Mouse (Mus musculus) stomach, embryonic 14.5 days (tissue): ENCODE data around the gene Dst. TPM values are rescaled to one million over a fixed set of nuclear protein-coding genes. Genes with fewer than 3 reads are reported as not detected.

ENCODE experiments used
- ATAC-seq: fragments of 200-750 bp; cut with Nextera tagmentation; 2 replicates; pipeline ENCODE4 v1.8.0; 2017; ENCODE audit warnings: low read depth, moderate TSS enrichment; ENCODE audit not compliant: insufficient number of reproducible peaks, insufficient read depth, low FRiP score
- H3K27ac ChIP-seq: fragments of 300-500 bp; sonication (generic); 2 replicates; pipeline ENCODE4 v1.5.1; 2014; ENCODE audit warnings: mild to moderate bottlenecking, low read length, moderate library complexity, mixed read lengths
- H3K27me3 ChIP-seq: fragments of 300-500 bp; sonication (generic); 2 replicates; pipeline ENCODE4 v1.6.1; 2014; ENCODE audit warnings: low read length, control low read depth, mixed read lengths; ENCODE audit not compliant: control insufficient read depth, insufficient read depth
- H3K36me3 ChIP-seq: fragments of 300-500 bp; sonication (generic); 2 replicates; pipeline ENCODE4 v1.6.1; 2014; ENCODE audit warnings: mild to moderate bottlenecking, control low read depth, low read length, moderate library complexity, mixed read lengths; ENCODE audit not compliant: control insufficient read depth, insufficient read depth
- H3K4me1 ChIP-seq: fragments of 300-500 bp; sonication (generic); 2 replicates; pipeline ENCODE4 v1.6.1; 2014; ENCODE audit warnings: low read length, control low read depth, mixed read lengths; ENCODE audit not compliant: control insufficient read depth, insufficient read depth
- H3K4me2 ChIP-seq: fragments of 300-500 bp; sonication (generic); replicated peaks from 2 replicates; pipeline ENCODE4 v1.6.1; 2014; ENCODE audit warnings: low read depth, low read length, control low read depth
- H3K4me3 ChIP-seq: fragments of 300-500 bp; sonication (generic); 2 replicates; pipeline ENCODE4 v1.5.1; 2014; ENCODE audit warnings: low read depth, low read length, control low read depth
- H3K9ac ChIP-seq: fragments of 300-500 bp; sonication (generic); replicated peaks from 2 replicates; pipeline ENCODE4 v1.6.1; 2014; ENCODE audit warnings: low read depth, mild to moderate bottlenecking, control low read depth, low read length, moderate library complexity, mixed read lengths
- H3K9me3 ChIP-seq: fragments of 300-500 bp; sonication (generic); 2 replicates; pipeline ENCODE4 v1.6.1; 2016; ENCODE audit warnings: low read depth, low read length, control low read depth; ENCODE audit not compliant: control insufficient read depth
- WGBS: fragments of 180-500 bp; shearing (Covaris S2); extraction: QIAGEN DNeasy Blood & Tissue Kit; methylation state at CpG from one replicate; pipeline ENCODE4 v1.1.7; 2014; 5-methylcytosine and 5-hydroxymethylcytosine counted together
- polyA plus RNA-seq: library from polyadenylated mRNA; unstranded; fragments of >200 nt; fragmentation: Nextera tagmentation; extraction: Ambion mirVana; gene quantifications from 2 replicates; pipeline ENCODE4 v1.2.1, GENCODE M21; 2014

Dst gene
- polyA plus RNA-seq, 1 experiment from 2014 or later: 42.0 TPM

DNA sequence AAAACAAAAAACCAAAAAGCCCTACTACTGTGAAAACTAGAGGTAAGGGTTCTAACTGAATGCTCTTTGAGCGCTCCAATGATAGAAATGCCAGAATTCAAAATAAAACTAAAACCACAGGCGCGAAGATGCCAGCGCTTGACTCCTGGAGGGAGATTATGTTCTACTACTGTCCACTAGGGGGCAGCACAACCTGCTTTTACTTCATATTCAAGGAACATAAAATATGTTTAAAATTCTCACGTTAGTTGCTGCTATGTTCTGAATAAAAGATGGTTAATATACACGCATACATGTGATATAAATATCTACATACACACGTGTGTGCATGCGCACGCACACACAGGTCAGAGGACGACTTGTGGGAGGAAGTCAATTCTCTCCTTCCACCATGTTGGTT, 15.2 kb upstream of the Dst start:
- no peak overlapping the region for H3K4me3 ChIP-seq
- H3K36me3 ChIP-seq: no peaks in the 10 kb centered on the region
- H3K27me3 ChIP-seq: no peaks in the 10 kb centered on the region
- H3K27ac ChIP-seq: no peak overlapping the region
- H3K9ac ChIP-seq: no peak overlapping the region
- no peaks in the 10 kb centered on the region for H3K4me1 ChIP-seq
- WGBS: 62% methylated on average over 10 of the region's 10 CpGs
- H3K9me3 ChIP-seq: no peaks in the 10 kb centered on the region
- ATAC-seq: no peak
- H3K4me2 ChIP-seq: no peak overlapping the region

DNA sequence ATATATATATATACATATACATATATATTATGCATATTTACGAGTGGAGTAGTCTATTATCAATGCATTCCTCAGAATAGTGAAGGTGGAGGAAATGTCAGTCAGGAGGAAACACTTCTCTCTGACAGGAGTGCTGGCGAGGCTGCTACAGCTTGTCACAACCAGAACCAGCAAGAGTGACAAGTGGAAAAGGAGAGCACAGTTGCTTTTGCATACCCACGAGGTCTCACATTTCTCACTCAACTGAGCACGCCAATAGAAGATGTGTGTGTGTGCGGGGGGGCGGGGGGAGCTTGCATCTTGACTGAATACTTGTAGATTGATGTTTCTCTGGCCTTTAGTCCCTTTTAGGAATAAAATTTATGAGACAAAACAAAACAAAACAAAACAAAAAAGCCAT, 11.9 kb upstream of the Dst start:
- Histone ChIP-seq H3K27me3 (no peaks in the 10 kb centered on the region), H3K36me3 (no peaks in the 10 kb centered on the region), H3K9ac (no peak overlapping the region), H3K4me2 (no peak overlapping the region), H3K9me3 (no peaks in the 10 kb centered on the region), H3K27ac (no peak overlapping the region), H3K4me3 (no peak overlapping the region), H3K4me1 (no peaks in the 10 kb centered on the region)
- 78% methylated on average over 6 of the region's 6 CpGs for WGBS
- ATAC-seq: no peak

DNA sequence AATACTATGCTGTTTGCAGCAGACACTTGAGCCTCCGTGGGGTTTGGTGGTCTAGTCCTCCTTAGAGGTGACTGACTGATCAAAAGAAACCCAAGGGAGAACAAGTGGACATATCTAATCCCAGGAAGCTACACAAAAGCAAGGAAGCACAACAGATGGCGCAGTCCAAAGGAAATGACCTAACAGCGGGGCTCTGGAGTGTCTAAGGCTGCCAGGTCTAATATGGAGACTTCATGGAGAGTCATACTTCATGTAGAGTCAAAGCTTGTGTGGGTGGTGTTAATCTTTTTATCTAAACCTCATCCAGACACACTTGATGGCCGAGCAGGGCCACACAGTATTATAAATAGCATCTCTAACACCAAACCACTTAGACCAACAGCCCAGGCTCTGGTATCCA, 11.4 kb upstream of the Dst start:
- Histone ChIP-seq H3K27ac (no peak overlapping the region), H3K4me1 (no peaks in the 10 kb centered on the region), H3K9me3 (no peaks in the 10 kb centered on the region), H3K36me3 (no peaks in the 10 kb centered on the region), H3K9ac (no peak overlapping the region), H3K27me3 (no peaks in the 10 kb centered on the region), H3K4me2 (no peak overlapping the region), H3K4me3 (no peak overlapping the region)
- 73% methylated on average over 4 of the region's 4 CpGs for WGBS
- ATAC-seq: no peak

DNA sequence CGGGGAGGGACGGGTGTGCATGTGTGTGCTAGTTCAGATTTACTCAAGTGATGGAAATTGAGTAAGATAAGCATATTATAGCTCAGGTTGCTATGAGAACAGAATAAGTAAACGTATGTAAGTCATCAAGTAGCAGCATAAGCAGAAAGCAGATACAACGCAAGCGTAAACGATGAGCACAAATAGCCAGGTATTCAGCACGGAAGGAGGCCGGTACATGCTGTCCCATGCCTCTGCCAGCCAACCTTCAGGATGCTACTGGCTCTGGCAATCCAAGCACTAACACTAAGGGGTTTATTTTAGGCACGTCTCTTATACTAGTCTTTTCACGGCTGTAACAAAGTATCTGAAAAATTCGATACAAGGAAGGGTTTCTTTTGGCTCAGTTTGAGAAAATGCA, 10.6 kb upstream of the Dst start:
- Histone ChIP-seq H3K4me2 (no peak overlapping the region), H3K27me3 (no peaks in the 10 kb centered on the region), H3K27ac (no peak overlapping the region), H3K4me1 (no peaks in the 10 kb centered on the region), H3K9ac (no peak overlapping the region), H3K9me3 (no peaks in the 10 kb centered on the region), H3K36me3 (no peaks in the 10 kb centered on the region), H3K4me3 (no peak overlapping the region)
- no peak for ATAC-seq
- 81% methylated on average over 11 of the region's 11 CpGs for WGBS

DNA sequence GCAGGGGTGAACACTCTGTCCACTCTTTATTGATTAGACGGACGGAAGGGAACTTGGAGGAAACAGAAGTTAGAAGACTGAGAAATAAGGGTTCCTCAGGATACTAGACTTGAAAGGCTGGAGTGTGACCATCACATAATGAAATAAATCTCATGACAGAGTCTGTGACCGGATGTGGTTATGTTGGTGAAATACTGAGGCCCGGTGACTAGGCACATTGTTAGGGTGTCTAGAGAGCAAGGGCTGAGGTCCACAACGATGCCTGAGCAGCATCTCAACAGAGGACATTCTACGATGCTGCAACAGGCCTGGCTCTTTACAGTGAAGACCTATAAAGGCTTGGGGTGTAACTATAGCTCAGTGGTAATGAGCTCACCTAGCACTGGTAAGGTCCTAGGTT, 9.7 kb upstream of the Dst start:
- WGBS: 91% methylated on average over 6 of the region's 6 CpGs
- ATAC-seq: no peak
- H3K4me2 ChIP-seq: no peak overlapping the region

DNA sequence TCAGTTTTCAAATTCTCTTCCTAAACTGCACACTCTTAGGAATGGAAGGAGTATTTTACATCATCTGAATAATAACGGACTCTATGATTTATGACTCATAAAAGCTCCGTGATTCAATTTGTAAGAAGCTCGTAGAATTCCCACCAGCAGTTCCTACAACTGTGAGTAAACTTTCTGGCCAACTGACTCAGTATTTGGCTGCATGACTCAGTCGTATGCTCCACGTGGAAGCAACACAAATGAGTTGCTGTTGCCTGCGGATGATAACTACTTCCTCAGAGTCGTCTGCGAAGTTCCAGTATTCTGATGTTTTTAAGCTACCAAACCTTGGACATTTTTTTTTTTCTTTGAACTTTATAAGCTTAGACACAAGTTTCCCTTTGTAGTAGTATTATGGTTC, 7.8 kb upstream of the Dst start:
- 70% methylated on average over 8 of the region's 8 CpGs for WGBS

More for the DNA sequence above, 9.7 kb upstream of the Dst start:
- no peak overlapping the region for H3K4me3 ChIP-seq
- H3K36me3 ChIP-seq: no peaks in the 10 kb centered on the region
- H3K27ac ChIP-seq: no peak overlapping the region
- H3K27me3 ChIP-seq: no peaks in the 10 kb centered on the region
- H3K4me1 ChIP-seq: no peaks in the 10 kb centered on the region
- no peak overlapping the region for H3K9ac ChIP-seq
- no peaks in the 10 kb centered on the region for H3K9me3 ChIP-seq

DNA sequence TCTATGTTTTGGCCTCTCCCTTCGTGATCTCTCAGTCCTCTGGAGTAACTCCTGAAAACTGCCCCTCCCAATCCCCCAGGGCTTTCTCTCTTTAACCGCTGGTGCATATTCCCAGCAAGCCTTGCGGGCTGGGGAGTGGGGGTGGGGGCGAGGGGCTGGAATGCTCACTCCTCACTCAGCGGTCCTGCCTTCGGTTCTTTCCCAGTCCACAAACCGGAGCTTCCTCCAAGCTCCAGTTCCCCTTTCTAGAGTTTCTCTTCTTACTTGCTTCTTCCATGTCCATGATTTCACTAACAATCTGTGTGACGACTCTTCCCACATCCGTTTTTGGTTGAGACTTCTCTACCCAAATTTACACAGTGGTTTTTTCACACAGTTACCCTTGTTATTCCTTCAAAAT, 4.4 kb upstream of the Dst start:
- Histone ChIP-seq H3K36me3 (no peaks in the 10 kb centered on the region), H3K4me1 (0 out of 2 replicates have a peak, but pooled peaks cover 2% of the 10 kb centered on the region), H3K4me2 (0 out of 2 replicates have a peak overlapping the region, but pooled peaks have one; percentile 10), H3K4me3 (no peak overlapping the region), H3K27ac (no peak overlapping the region), H3K27me3 (peaks cover 6% of the 10 kb centered on the region; the same call in 1 of the 2 replicates), H3K9me3 (no peaks in the 10 kb centered on the region), H3K9ac (no peak overlapping the region)
- no peak for ATAC-seq
- WGBS: 28% methylated on average over 9 of the region's 9 CpGs

More for the DNA sequence above, 7.8 kb upstream of the Dst start:
- no peaks in the 10 kb centered on the region for H3K36me3 ChIP-seq
- H3K4me2 ChIP-seq: no peak overlapping the region
- ATAC-seq: no peak
- H3K4me1 ChIP-seq: no peaks in the 10 kb centered on the region
- H3K4me3 ChIP-seq: no peak overlapping the region
- H3K9me3 ChIP-seq: no peaks in the 10 kb centered on the region
- no peak overlapping the region for H3K9ac ChIP-seq
- H3K27me3 ChIP-seq: no peaks in the 10 kb centered on the region
- H3K27ac ChIP-seq: no peak overlapping the region

DNA sequence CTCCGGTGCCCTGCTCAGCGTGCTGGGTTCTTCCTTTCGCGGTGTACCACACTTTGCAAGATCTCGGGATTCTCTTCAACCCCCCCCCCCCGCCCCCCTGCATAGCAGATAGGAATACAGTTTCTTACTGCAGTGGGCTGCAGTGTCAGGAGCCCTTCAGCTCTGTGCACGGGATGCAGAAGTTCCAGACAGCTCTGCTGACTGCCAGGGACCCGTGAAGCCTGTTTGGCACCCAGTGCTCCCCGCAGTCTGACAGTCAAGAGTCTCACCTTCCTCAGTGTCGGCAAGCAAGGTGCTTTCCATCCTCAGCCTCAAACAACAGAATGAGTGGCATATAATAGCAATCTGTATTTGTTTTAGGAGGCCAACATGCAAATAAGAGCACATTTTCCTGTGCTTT, 1.8 kb upstream of the Dst start:
- peaks cover 6% of the 10 kb centered on the region; the same call in 1 of the 2 replicates for H3K27me3 ChIP-seq
- H3K4me1 ChIP-seq: 0 out of 2 replicates have a peak, but pooled peaks cover 5% of the 10 kb centered on the region
- no peak overlapping the region for H3K9ac ChIP-seq
- ATAC-seq: no peak
- no peaks in the 10 kb centered on the region for H3K36me3 ChIP-seq
- no peaks in the 10 kb centered on the region for H3K9me3 ChIP-seq
- no peak overlapping the region for H3K4me3 ChIP-seq
- H3K27ac ChIP-seq: no peak overlapping the region
- H3K4me2 ChIP-seq: no peak overlapping the region
- 32% methylated on average over 10 of the region's 10 CpGs for WGBS

DNA sequence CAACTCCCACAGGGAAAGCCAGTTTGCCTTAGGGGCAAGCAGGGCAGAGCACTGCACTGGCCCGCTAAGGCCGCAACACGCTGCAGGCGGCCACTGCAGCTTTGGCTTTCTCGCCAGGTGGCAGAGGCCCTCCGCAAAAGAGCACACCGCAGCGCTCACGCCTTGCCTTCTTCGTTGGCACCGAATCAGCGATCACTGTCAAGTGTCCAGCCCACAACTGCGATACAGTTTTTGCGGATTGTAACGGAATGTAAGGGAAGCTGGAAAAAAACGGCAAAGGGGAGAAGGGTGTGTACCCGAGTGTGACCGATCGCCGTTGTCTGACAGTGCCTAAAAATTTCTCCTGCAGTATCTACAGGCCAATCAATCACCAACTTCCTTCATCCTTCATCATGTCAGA, 1.1 kb upstream of the Dst start:
- Histone ChIP-seq H3K4me2 (peak overlapping the region; percentile 94), H3K36me3 (no peaks in the 10 kb centered on the region), H3K4me3 (peak overlapping the region; percentile 50), H3K27me3 (peaks cover 6% of the 10 kb centered on the region; the same call in 1 of the 2 replicates), H3K27ac (no peak overlapping the region), H3K4me1 (0 out of 2 replicates have a peak, but pooled peaks cover 5% of the 10 kb centered on the region), H3K9ac (no peak overlapping the region), H3K9me3 (no peaks in the 10 kb centered on the region)
- ATAC-seq: no peak
- 3% methylated on average over 20 of the region's 20 CpGs for WGBS
